Mouse (Mus musculus): ENCODE measurements at regions not wholly inside any gene's neighbourhood (a gene's known extent, or its start where the extent isn't known, plus 50 kb on each side); places are given as distances from the start of the nearest gene placed in this dataset.

DNA sequence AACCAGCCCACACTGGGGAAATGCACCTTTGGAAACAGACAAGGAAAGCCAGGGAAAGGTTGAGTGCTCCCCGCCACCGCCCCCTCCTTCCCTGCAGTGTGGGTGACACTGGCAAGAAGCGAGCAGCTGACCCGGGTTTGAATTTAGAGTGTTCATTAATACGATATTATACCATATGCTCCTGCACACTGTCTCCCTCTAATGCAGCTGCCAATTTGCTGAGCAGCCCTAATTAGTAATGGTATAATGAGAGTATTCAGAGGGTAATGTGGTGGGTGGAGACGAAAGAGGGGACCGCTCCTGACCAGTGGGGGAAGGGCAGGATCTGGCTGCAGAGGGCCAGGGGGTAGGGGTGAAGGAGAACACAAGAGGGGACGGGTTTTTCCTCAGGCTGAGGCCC, 111.9 kb upstream of the Lhx1 start:
- DNase-seq, result no peak

DNA sequence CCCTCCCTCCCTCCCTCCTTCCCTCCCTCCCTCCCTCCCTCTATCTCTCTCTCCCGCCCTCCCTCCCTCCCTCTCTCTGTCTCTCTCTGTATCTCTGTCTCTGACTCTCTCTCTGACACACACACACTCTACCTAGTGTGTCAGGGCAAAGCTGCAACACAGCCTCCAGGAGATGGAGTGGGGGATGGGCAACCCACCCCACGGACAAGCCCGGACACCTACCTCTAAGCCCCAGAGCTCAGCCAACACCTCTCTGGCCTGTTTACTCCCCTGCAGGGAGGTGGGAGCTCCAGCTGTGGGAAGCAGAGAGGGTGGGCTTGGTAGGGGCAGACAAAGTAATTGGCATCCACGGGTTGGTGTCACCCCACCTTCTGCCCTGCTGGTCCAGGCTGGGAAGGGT, 109.7 kb upstream of the Lhx1 start:
- DNase-seq, result no peak

DNA sequence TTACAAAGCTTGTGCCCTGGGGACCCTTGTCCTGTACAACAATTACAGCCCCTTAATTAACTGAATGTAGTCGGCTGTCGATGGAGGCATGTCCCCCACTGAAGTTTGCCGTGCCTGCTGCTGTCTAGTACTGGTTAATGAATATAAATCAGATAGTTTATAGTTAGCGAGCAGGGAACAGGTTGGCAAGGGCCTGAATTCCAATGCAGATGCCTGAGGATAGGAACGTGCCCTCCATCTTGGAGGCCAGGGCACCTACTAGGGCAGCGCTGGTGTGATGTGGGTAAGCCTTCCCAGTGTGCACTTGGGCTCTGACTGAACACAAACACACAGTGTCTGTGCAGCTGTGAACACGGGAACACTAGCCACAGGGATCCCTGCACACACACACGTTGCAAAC, 108.0 kb upstream of the Lhx1 start:
- DNase-seq, result peak; percentile 47 to 77

- peak; percentile 75 to 76 for DNase-seq
Observed at GRCm38 (mm10) chr11:84628111-84628510, 102.8 kb upstream of the Lhx1 start.

DNA sequence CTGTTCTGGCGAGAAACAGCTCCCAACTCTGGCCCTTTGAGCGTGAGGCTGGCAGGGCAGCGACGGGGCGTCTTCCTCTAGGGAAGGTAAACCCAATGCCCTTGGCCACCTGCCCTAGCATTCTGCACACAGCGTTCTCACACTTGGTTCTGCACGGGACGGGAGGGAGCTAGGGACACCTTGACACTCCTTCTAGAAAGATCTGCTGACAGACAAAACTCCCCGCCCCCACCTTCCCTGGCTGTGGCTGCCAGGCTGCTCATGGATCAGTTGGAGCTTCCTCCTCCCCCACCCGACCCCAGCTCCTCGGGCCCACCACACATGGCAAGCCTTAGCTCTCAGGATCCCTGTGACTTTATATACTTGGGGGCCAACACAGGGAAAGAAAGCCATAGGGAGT, 102.3 kb upstream of the Lhx1 start:
- DNase-seq, result peak; percentile 66 to 71

GRCm38 (mm10) chr11:84627259-84627658, 101.9 kb upstream of the Lhx1 start:
- no peak for DNase-seq

DNA sequence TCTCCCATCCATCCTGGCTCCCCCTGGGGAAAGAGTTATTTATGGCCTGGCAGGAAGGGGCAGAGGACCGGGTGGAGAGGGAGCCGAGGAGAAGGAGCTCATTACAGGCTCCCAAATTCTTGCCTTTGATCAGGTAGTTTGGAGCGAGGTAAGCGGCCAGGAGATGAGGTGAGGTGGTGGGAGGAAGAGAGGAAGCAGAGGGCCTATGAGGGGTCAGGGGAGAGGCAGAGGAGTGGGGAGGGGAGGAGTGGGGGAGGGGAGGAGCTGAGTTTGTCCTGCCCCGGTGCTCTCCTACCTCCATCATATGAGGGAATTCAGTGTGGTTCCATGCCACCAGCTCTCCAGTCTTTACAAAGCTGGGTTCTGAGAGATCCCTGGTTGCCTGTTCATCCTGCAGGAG, 98.8 kb upstream of the Lhx1 start:
- DNase-seq, result no peak

GRCm38 (mm10) chr11:84619713-84620112, 94.4 kb upstream of the Lhx1 start:
- DNase-seq, result no peak

DNA sequence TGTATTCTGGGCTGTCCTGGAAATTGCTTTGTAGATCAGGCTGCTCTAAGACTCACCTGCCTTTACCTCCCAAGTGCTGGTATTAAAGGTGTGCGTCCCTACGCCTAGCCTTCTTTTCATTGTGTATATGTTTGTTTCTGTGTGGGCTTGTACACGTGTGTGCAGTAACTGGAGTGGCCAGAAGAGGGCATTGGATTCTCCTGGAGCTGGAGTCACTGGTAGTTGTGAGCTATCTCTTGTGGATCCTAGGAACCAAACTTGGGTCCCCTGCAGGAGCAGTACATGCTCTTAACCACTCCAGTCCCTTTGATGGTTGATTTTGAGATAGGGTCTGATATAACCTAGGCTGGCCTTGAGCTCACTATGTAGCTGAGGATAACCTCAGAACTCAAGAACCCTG, 93.2 kb upstream of the Lhx1 start:
- DNase-seq, result peak in 1 of 2 experiments; percentile 35

- no peak for DNase-seq
Observed at GRCm38 (mm10) chr11:84612982-84613720, 87.8 kb upstream of the Lhx1 start.

GRCm38 (mm10) chr11:84611625-84611879, 86.2 kb upstream of the Lhx1 start:
- DNase-seq, result peak; percentile 21 to 30

GRCm38 (mm10) chr11:84610774-84611624, 85.7 kb upstream of the Lhx1 start:
- DNase-seq, result no peak

DNA sequence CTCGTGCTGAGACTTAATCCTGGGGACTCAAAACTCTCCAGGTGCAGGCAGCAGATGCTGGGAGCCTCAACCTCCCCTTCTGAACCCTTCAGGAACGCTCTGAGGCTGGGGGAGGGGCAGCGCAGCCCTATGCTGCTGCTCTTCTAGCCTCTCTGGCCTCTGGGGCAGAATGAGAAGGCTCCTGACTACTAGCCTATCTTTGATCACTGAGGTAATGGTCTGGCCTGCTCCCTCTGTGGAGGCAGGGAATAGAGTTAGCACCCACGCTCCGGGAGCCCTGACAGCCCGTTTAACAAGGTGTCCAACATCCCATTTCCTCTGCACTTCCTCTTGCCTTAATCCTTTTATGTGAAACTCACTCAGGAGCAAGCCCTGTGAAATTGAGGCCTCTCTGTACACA, 79.4 kb upstream of the Lhx1 start:
- DNase-seq, result no peak

DNA sequence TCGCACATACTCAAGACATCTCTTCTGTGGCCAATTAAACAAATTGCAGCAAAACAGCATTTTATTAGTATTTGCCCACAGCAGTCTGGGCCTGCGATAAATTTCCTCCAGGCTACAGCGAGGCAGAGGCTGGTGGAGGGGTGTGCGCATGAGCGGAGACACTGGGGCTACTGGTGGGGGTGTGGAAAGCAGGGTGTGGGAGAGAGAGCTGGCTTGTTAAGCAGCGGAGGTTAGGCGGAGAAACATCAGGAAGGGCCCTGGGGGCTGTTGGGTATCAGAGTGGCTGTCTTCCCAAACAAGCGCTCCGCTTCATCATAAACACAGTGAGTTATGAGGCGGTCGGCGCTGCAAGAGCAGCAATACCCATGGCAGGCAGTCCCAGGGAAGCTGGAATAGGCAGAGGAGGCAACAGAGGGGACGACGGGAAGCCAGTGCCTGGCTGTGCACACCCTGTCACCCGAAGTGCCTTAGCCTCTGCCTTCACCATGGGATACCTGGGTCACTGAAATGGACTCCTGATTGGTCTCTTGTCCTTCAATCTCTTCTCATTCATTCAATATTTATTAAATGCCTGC, 74.0 kb upstream of the Lhx1 start:
- no peak for DNase-seq

- DNase-seq, result no peak
Observed at GRCm38 (mm10) chr11:84597572-84598295, 72.4 kb upstream of the Lhx1 start.

- DNase-seq, result no peak
Observed at GRCm38 (mm10) chr11:84592715-84593339, 67.5 kb upstream of the Lhx1 start.

DNA sequence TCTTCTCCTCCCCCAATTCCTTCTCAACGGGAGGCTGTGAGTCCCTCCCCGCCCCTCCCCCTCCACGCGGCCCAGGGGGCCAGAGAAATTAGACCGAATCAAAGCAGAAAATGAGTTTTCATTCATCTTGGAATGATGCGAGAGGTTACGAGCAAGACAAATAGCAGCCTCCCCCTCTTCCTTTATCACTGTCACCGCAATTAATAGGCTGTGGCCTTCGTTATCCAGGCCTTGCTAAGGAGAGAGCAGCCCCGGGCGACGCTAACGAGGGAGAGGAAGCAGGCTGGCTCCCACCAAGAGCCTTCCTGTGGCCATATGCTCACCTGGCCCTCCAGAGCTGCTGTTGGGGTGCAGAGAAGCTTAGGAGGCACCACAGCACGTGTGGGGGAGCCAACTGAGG, 61.8 kb upstream of the Lhx1 start:
- no peak for DNase-seq

DNA sequence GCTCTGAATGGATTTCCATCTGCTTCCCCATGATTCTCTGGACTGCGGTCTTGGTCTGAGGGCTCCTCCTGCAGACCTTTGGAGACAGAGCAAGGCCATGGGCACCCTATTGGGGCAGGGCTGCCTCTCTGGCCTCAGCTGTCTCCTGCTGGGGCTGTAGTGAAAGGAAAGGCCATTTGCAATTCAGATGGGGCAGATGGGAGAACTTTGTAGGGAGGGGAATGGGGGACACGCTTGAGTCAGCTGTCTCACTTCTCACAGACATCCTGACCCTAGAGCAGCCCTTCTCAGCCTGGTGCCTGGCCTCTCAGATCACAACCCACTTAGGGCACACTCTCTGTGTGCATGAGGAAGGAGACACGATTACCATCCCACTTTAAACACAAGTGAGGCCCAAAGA, 60.3 kb upstream of the Lhx1 start:
- DNase-seq, result no peak

DNA sequence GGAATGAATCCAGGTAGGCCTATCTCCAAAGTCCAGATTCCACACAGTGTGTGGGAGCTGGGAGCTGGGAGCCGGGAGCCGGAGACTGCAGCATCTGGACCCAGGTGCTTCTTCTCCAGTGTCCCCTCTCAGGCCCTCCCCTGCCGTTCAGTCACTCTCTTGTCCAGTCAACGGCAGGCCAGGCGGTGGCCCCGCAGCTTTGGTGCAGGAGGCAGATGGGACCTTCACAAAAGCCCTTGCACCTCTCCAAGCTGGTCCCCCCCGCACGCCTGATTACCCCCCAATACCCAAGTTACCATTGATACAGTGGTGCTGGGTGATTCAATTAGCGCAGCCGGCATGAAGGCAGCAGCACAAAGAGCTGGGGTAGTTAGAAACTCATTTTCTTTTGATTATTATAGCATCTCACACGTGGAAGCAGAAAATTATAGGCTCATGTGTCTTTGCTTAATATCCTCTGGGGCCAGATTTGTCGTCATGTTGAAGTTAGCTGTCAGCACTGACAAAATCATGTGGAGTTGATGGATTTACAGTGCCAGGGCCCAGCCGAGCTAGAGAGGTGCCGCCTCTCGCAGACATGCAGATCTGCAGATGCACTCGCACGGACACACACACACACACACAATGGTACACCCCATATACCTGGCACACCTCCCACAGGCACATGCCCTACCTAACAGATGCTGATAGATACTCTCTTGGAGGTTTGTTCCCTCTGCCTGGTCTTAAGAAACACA, 53.6 kb upstream of the Lhx1 start:
- DNase-seq, result no peak

Data from kidney, postnatal 36 days (tissue).